Mouse (Mus musculus) hindbrain, embryonic 11.5 days (tissue): ENCODE results near the gene Ino80. TPM values are rescaled to one million over a fixed set of nuclear protein-coding genes. Genes with fewer than 3 reads are reported as not detected.
A peak's percentile ranks its signal among the peaks of the same experiment; 100 is the strongest.

Source experiments
- ATAC-seq: fragments of 200-750 bp; cut with Nextera tagmentation; 2 replicates; pipeline ENCODE4 v1.8.0; 2017; ENCODE audit warnings: mild to moderate bottlenecking, moderate TSS enrichment, moderate library complexity; ENCODE audit not compliant: low FRiP score
- DNase-seq: peaks from one replicate; pipeline ENCODE4 v3.0.0-alpha.2; 2015; ENCODE audit warnings: low spot score
- H3K27ac ChIP-seq: fragments of 300-500 bp; sonication (generic); 2 replicates; pipeline ENCODE4 v1.5.1; 2014; ENCODE audit warnings: mild to moderate bottlenecking, low read depth, low read length
- H3K27me3 ChIP-seq: fragments of 300-500 bp; sonication (generic); 2 replicates; pipeline ENCODE4 v1.6.1; 2014; ENCODE audit warnings: mild to moderate bottlenecking, low read length, moderate library complexity, mixed read lengths; ENCODE audit not compliant: control insufficient read depth, insufficient read depth
- H3K36me3 ChIP-seq: fragments of 300-500 bp; sonication (generic); 2 replicates; pipeline ENCODE4 v1.6.1; 2014; ENCODE audit warnings: mild to moderate bottlenecking, low read length, moderate library complexity, mixed read lengths; ENCODE audit not compliant: control insufficient read depth, insufficient read depth
- H3K4me1 ChIP-seq: fragments of 300-500 bp; sonication (generic); replicated peaks from 2 replicates; pipeline ENCODE4 v1.6.1; 2014; ENCODE audit warnings: low read length, mixed read lengths; ENCODE audit not compliant: control insufficient read depth, insufficient read depth
- H3K4me2 ChIP-seq: fragments of 300-500 bp; sonication (generic); replicated peaks from 2 replicates; pipeline ENCODE4 v1.6.1; 2014; ENCODE audit warnings: mild to moderate bottlenecking, low read depth, low read length
- H3K4me3 ChIP-seq: fragments of 300-500 bp; sonication (generic); 2 replicates; pipeline ENCODE4 v1.5.1; 2014; ENCODE audit warnings: low read depth, low read length
- H3K9ac ChIP-seq: fragments of 300-500 bp; sonication (generic); 2 replicates; pipeline ENCODE4 v1.6.1; 2014; ENCODE audit warnings: low read depth, low read length
- H3K9me3 ChIP-seq: fragments of 300-500 bp; sonication (generic); 2 replicates; pipeline ENCODE4 v1.6.1; 2016; ENCODE audit warnings: low read length; ENCODE audit not compliant: control insufficient read depth
- WGBS: fragments of 180-500 bp; shearing (Covaris S2); extraction: QIAGEN DNeasy Blood & Tissue Kit; methylation state at CpG from one replicate; pipeline ENCODE4 v1.1.7; 2014; 5-methylcytosine and 5-hydroxymethylcytosine counted together
- polyA plus RNA-seq: library from polyadenylated mRNA; unstranded; fragments of >200 nt; fragmentation: Nextera tagmentation; extraction: Ambion mirVana; gene quantifications from 2 replicates; pipeline ENCODE4 v1.2.1, GENCODE M21; 2014

The Ino80 gene
- polyA plus RNA-seq, 1 experiment from 2014 or later = 5.6 TPM

GRCm38 (mm10) chr2:119507108-119507507 lies 29.6 kb upstream of the Ino80 start:
- no peak overlapping the region for H3K4me3 ChIP-seq
- DNase-seq (no peak), ATAC-seq (no peak)
- no peaks in the 10 kb centered on the region for H3K4me1 ChIP-seq
- no peak overlapping the region for H3K9ac ChIP-seq
- no peaks in the 10 kb centered on the region for H3K36me3 ChIP-seq
- no peaks in the 10 kb centered on the region for H3K27me3 ChIP-seq
- H3K4me2 ChIP-seq = no peak overlapping the region
- no peak overlapping the region for H3K27ac ChIP-seq
- H3K9me3 ChIP-seq = no peaks in the 10 kb centered on the region

GRCm38 (mm10) chr2:119500965-119501652 lies 23.6 kb upstream of the Ino80 start:
- Histone ChIP-seq H3K36me3 (no peaks in the 10 kb centered on the region), H3K27ac (no peak overlapping the region), H3K27me3 (no peaks in the 10 kb centered on the region), H3K4me2 (no peak overlapping the region), H3K9me3 (no peaks in the 10 kb centered on the region), H3K9ac (no peak overlapping the region), H3K4me3 (no peak overlapping the region), H3K4me1 (no peaks in the 10 kb centered on the region)
- DNase-seq (no peak), ATAC-seq (no peak)
- WGBS = 78% methylated on average over 2 of the region's 2 CpGs

- Histone ChIP-seq H3K4me1 (no peaks in the 10 kb centered on the region), H3K27me3 (no peaks in the 10 kb centered on the region), H3K36me3 (no peaks in the 10 kb centered on the region), H3K9me3 (no peaks in the 10 kb centered on the region), H3K9ac (no peak overlapping the region), H3K27ac (no peak overlapping the region), H3K4me3 (no peak overlapping the region), H3K4me2 (no peak overlapping the region)
- no peak for ATAC-seq
- WGBS = 100% methylated on average over 2 of the region's 2 CpGs
- no peak for DNase-seq
Measured at GRCm38 (mm10) chr2:119498859-119499258, 21.4 kb upstream of the Ino80 start.

- Histone ChIP-seq H3K36me3 (no peaks in the 10 kb centered on the region), H3K4me2 (no peak overlapping the region), H3K9ac (no peak overlapping the region), H3K27ac (no peak overlapping the region), H3K4me3 (no peak overlapping the region), H3K4me1 (no peaks in the 10 kb centered on the region), H3K9me3 (no peaks in the 10 kb centered on the region), H3K27me3 (no peaks in the 10 kb centered on the region)
- WGBS = 91% methylated on average over 2 of the region's 2 CpGs
- DNase-seq (no peak), ATAC-seq (no peak)
Measured at GRCm38 (mm10) chr2:119496082-119496481, 18.6 kb upstream of the Ino80 start.

GRCm38 (mm10) chr2:119491953-119492352 lies 14.5 kb upstream of the Ino80 start:
- no peak overlapping the region for H3K9ac ChIP-seq
- H3K36me3 ChIP-seq = no peaks in the 10 kb centered on the region
- H3K4me2 ChIP-seq = no peak overlapping the region
- ATAC-seq (no peak), DNase-seq (no peak)
- 68% methylated on average over 5 of the region's 5 CpGs for WGBS
- H3K27ac ChIP-seq = no peak overlapping the region
- H3K9me3 ChIP-seq = no peaks in the 10 kb centered on the region
- no peaks in the 10 kb centered on the region for H3K4me1 ChIP-seq
- no peak overlapping the region for H3K4me3 ChIP-seq
- no peaks in the 10 kb centered on the region for H3K27me3 ChIP-seq

GRCm38 (mm10) chr2:119486488-119486887 lies 9.0 kb upstream of the Ino80 start:
- peak; percentile 10 for DNase-seq
- Histone ChIP-seq H3K27ac (no peak overlapping the region), H3K4me1 (no peaks in the 10 kb centered on the region), H3K36me3 (no peaks in the 10 kb centered on the region), H3K9me3 (no peaks in the 10 kb centered on the region), H3K27me3 (no peaks in the 10 kb centered on the region), H3K4me2 (no peak overlapping the region), H3K9ac (no peak overlapping the region), H3K4me3 (no peak overlapping the region)
- WGBS = 10% methylated on average over 4 of the region's 4 CpGs
- no peak for ATAC-seq

- Histone ChIP-seq H3K36me3 (no peaks in the 10 kb centered on the region), H3K27ac (no peak overlapping the region), H3K9me3 (no peaks in the 10 kb centered on the region), H3K4me2 (no peak overlapping the region), H3K4me1 (no peaks in the 10 kb centered on the region), H3K9ac (no peak overlapping the region), H3K4me3 (no peak overlapping the region), H3K27me3 (no peaks in the 10 kb centered on the region)
- 91% methylated on average over 1 of the region's 1 CpGs for WGBS
- ATAC-seq (no peak), DNase-seq (no peak)
Measured at GRCm38 (mm10) chr2:119482307-119482706, 4.8 kb upstream of the Ino80 start.

GRCm38 (mm10) chr2:119478397-119478749 lies 886 bp upstream of the Ino80 start:
- no peak for ATAC-seq
- Histone ChIP-seq H3K9ac (peak overlapping the region; percentile 89), H3K27ac (peak overlapping the region; percentile 94), H3K9me3 (no peaks in the 10 kb centered on the region), H3K4me2 (peak overlapping the region; percentile 78), H3K27me3 (no peaks in the 10 kb centered on the region), H3K36me3 (no peaks in the 10 kb centered on the region), H3K4me3 (peak overlapping the region; percentile 92), H3K4me1 (no peaks in the 10 kb centered on the region)
- no peak for DNase-seq
- WGBS = 15% methylated on average over 9 of the region's 9 CpGs

- peak overlapping the region; percentile 79 for H3K4me2 ChIP-seq
- 0% methylated on average over 33 of the region's 44 CpGs for WGBS
- no peaks in the 10 kb centered on the region for H3K36me3 ChIP-seq
- peak overlapping the region; percentile 92 for H3K4me3 ChIP-seq
- peak overlapping the region; percentile 89 for H3K9ac ChIP-seq
- no peaks in the 10 kb centered on the region for H3K27me3 ChIP-seq
- no peaks in the 10 kb centered on the region for H3K4me1 ChIP-seq
- no peaks in the 10 kb centered on the region for H3K9me3 ChIP-seq
- peak overlapping the region; percentile 94 for H3K27ac ChIP-seq
- ATAC-seq = peak; percentile 85
- peak; percentile 77 for DNase-seq
Measured at GRCm38 (mm10) chr2:119476621-119477391, 681 bp downstream of the Ino80 start.
